Mouse (Mus musculus) 416B (cell line): Measurements from ENCODE around the gene Gm10718.
"Not testable (repeated sequence)": the region's sequence is repeated elsewhere in the genome, so short reads cannot be mapped to it uniquely, and the experiment has no call there.

Experiments
- DNase-seq: peaks from one replicate; pipeline ENCODE4 v3.0.0; 2011; ENCODE audit warnings: low read depth

Gm10718 gene

GRCm38 (mm10) chr9:3025653-3026052, 2.3 kb downstream of the Gm10718 start:
- not testable (repeated sequence) for DNase-seq

GRCm38 (mm10) chr9:3026136-3026535, 2.8 kb downstream of the Gm10718 start:
- DNase-seq = not testable (repeated sequence)

GRCm38 (mm10) chr9:3026741-3027140, 3.4 kb downstream of the Gm10718 start:
- not testable (repeated sequence) for DNase-seq

GRCm38 (mm10) chr9:3027200-3027599, 3.9 kb downstream of the Gm10718 start:
- peak; percentile 69 for DNase-seq

- DNase-seq = not testable (repeated sequence)
Observed at GRCm38 (mm10) chr9:3029276-3030000, 6.1 kb downstream of the Gm10718 start.

- peak; percentile 91 for DNase-seq
Observed at GRCm38 (mm10) chr9:3030677-3031318, 7.5 kb downstream of the Gm10718 start.

- DNase-seq = not testable (repeated sequence)
Observed at GRCm38 (mm10) chr9:3034299-3034698, 11.0 kb downstream of the Gm10718 start, which contains the start of gene Gm17535. Gm17535 (plus strand) TSS chr9:3034599.

GRCm38 (mm10) chr9:3036577-3036976, 13.2 kb downstream of the Gm10718 start, which contains the start of gene Gm10715:
Gm10715 (plus strand) TSS chr9:3036877.
- not testable (repeated sequence) for DNase-seq

GRCm38 (mm10) chr9:3038161-3038560, 14.8 kb downstream of the Gm10718 start:
- peak; percentile 21 for DNase-seq
